Mouse (Mus musculus): Measurements from ENCODE around the gene Clip3.

Clip3 gene

GRCm38 (mm10) chr7:30295103-30295502 lies 3.6 kb downstream of the Clip3 start:
- DNase-seq (ENCODE audit: low spot score in 2 of 2): no peak

DNA sequence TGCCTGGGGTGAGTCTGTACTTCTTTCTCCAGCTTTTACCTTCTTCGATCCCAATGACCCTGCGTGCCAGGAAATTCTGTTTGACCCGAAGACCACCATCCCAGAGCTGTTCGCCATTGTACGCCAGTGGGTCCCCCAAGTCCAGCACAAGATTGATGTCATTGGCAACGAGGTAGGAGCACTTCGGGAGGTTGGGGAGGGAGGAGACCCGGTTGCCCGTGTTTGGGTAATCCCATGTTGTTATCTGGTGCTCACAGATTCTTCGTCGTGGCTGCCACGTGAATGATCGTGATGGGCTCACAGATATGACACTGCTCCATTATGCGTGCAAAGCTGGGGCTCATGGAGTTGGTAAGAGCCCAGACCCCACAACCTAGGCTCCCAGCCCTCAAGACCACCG lies 5.3 kb downstream of the Clip3 start:
- DNase-seq (ENCODE audit: low spot score in 2 of 2): no peak

DNA sequence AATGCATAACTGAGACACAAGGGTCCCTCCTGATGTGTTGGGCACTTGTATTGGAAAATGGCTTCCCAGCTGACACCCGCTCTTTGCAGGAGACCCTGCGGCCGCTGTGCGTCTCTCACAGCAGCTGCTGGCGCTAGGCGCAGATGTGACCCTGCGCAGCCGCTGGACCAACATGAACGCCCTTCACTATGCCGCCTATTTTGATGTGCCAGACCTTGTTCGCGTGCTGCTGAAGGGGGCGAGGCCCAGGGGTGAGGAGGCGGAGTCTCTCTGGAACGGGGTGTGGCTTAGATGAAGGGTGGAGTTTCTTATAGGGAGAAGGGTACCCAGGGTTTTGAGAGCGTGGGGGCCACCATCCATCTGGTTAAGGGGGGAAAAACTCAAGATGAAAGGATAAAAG lies 5.7 kb downstream of the Clip3 start:
- no peak for DNase-seq (ENCODE audit: low spot score in 2 of 2)

GRCm38 (mm10) chr7:30300914-30301313 lies 9.4 kb downstream of the Clip3 start:
- no peak for DNase-seq (ENCODE audit: low spot score in 2 of 2)

GRCm38 (mm10) chr7:30306083-30306779 lies 14.7 kb downstream of the Clip3 start:
- DNase-seq (ENCODE audit: low spot score in 2 of 2): no peak

DNA sequence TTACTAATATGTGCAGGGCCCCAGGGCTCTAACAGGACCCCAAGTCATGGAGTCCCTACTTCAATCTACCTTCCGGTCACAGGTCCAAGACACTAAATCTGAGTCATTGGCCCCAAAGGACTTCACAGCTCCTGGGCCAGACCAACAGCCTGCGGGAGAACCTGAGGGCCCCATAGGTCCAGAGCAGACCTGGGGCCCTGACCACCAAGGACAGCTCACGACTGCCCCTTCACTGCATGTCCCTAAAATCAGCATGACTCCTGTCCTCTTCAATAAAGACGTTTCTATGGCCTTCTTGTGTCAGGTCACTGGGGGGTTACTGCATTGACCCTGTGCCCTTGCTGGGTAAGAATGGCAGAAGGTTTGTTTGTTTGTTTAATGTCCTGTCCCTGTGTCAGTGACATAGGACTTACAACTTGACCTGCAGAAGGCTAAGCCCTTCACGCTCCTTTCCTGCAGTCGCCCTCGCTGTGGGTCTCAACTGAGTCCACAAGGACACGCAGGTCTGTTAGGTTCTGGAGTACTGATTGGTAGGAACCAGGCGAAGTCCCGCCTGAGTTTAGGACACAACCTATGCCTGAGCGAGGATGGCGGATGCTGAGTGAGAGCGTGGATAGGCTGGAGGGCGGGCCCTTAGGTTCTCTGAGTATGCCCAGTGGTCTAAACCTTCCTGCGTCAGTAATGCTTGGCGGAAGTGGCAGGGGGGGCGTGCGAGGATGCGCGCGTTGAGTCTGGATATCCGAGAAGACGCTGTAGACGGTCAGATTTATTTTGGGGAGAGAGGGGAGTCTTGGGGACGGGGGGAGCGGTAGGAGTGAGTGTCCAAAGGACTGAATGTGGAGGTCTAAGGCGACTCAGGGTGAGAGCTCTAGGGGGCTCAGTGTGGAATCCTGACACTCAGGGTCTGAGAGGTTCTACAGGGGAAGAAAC lies 16.8 kb downstream of the Clip3 start, which contains the start of gene Alkbh6:
Alkbh6 (plus strand) TSS at position 642 of the 930 bp plus-strand sequence.
- peak; percentile 94 to 95 for DNase-seq (ENCODE audit: low spot score in 2 of 2)

DNA sequence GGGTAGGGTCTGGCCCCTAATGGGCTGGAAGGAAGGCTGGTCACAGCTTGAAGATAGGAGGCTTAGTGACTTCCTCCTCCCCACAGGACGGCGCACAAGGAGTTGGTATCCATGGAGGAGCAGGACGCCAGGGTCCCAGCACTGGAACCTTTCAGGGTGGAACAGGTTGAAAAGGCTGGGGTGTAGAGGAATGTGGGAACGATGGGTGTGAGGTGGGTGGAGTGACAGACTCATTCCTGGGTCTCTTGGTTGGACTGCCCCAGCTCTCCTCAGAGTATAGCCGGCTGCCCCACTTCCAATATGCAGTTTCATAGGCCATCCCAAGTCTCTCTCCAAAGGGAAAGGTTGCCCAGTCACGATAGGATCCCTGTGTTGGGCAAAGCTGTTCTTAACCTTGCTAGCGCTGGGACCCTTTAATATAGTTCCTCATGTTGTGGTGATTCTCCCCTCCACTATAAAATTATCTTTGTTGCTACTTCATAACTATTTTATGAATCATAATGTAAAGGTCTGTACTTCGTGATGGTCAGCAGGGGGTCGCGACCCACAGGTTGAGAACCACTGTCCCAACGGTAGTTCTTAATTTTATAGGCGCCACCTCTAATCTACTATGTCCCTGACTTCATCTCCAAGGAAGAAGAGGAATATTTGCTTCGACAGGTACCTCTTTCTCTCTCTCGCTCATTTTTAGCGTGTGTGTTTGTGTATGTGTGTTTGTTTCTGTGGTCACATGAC lies 18.0 kb downstream of the Clip3 start:
- DNase-seq (ENCODE audit: low spot score in 2 of 2): no peak

DNA sequence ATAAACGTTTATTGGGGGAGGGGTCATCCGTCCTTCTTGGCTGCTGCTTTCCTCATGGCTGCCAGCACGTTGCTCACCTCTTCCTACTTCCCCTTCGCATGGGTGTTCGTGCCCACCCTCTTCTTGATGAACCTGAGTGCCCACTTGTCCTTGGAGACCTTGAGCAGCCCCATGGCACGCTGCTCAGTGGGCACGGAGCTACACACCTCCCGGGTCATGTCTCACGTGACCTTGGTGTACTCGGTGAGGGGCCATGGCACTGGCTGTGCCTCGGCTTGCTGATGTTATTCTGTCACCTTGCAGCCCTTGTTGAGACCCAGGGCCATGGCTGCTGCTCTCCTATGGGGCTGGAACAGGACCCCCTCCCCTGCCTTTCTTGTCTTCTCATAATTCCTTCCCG lies 18.6 kb downstream of the Clip3 start:
- no peak for DNase-seq (ENCODE audit: low spot score in 2 of 2)

DNA sequence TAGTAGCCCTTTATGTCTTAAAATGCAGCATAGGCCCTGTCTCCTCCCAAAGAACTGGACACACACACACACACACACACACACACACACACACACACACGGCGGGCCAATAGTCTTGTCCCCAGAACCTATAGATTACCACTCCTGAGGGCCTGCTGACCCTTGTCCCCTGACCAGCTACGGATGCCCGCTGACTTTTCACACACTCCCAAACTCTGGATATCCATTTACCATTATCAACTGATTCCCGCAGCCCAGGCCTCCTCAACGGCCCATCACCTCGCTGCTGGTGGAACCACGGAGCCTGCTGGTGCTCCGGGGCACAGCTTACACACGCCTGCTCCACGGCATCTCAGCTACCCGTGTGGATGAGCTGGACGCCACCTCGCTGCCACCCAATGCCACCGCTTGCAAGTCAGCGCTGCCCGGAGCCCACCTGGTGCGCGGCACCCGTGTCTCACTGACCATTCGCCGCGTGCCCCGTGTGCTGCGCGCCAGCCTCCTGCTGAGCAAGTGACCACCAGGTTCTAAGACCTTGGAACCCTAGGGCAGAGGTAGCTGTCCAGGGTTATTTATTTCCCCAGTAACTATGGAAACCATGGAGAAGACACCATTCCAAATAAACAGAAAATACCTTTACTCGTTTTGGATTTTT lies 22.3 kb downstream of the Clip3 start:
- DNase-seq (ENCODE audit: low spot score in 2 of 2): no peak

- no peak for DNase-seq (ENCODE audit: low spot score in 2 of 2)
Observed at GRCm38 (mm10) chr7:30314721-30315155, 23.2 kb downstream of the Clip3 start, which contains the start of gene Syne4. Syne4 (plus strand) TSS chr7:30314807.

- DNase-seq (ENCODE audit: low spot score in 2 of 2): no peak
Observed at GRCm38 (mm10) chr7:30315559-30316529, 24.3 kb downstream of the Clip3 start.

DNA sequence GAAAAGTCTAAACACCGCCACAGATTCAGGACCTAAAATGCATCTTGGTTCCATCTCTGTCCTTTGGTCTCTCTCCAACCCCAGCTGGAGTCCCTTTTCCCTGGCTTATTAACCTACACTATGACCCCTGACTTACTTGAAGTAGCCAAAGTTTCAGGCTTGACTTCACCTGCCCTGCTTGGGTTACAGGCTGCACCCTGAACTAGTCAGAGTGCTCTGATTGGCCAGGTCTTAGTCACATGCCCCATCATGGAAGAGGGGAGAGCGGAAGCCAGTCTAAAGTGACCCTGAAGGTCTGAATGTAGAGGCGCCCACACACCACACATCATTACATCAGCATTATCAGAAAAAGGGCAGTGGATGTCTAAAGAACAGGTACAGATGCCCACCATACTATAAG lies 26.6 kb downstream of the Clip3 start:
- DNase-seq (ENCODE audit: low spot score in 2 of 2): no peak

DNA sequence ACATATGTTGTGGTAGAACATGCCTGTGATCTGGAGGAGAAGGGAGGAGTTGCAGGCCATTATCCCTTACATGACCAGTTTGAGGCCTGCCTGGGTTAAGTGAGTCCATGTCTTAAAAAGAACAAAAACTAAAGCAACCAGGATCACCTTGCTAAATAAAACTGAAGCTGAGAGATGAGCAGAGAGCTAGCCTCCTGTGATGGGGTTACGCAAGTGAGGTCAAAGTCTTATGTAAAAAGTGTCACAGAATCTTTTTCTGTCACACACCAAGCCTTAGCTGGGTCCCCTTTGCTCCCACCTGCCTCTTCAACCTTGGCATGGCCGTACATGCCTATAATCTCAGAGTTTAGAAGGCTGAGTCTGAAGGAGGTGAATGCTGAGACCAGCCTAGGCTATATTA lies 29.4 kb downstream of the Clip3 start:
- no peak for DNase-seq (ENCODE audit: low spot score in 2 of 2)

DNA sequence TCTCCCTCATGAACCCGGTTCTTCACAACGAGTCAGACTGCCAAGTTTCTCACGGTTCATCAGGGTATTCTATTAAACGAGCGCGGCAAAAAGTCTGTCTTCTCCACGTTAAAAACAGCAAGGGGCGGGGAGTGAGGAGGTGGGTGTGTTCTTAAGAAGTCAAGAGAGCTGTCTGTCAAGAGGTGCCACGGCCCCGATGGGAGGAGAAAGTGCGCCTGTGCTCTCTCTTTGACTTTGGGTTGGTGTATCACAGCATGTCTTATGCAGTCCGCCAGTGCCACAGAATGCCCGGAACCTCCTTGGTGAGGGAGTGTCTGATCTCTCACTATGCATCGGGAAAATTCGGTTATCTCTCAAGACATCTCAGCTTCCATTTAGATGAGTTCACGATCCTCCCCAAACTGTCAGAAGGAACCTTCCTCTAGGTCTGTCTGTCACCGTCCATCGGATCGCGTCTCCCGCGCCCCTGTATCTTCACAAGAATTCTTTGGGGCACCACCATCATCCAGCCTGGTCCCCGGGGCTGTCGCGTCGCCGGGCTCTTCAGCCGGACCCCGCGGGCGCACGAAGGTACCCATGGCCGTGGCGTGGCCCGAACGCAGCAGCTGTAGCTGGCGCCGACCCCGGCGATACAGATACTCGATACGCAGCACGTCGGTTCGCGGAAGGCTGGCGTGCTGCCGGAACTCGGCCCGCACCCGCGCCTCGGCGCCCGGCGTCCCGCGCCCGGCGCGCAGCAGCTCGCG lies 30.2 kb downstream of the Clip3 start, which contains the start of gene E130208F15Rik:
E130208F15Rik (plus strand) TSS at position 202 of the 746 bp plus-strand sequence.
- DNase-seq (ENCODE audit: low spot score in 2 of 2): peak; percentile 58 to 63

- DNase-seq (ENCODE audit: low spot score in 2 of 2): peak; percentile 93 to 96
Observed at GRCm38 (mm10) chr7:30322285-30322667, 30.7 kb downstream of the Clip3 start.

GRCm38 (mm10) chr7:30322865-30323264 lies 31.3 kb downstream of the Clip3 start:
- DNase-seq (ENCODE audit: low spot score in 2 of 2): no peak

DNA sequence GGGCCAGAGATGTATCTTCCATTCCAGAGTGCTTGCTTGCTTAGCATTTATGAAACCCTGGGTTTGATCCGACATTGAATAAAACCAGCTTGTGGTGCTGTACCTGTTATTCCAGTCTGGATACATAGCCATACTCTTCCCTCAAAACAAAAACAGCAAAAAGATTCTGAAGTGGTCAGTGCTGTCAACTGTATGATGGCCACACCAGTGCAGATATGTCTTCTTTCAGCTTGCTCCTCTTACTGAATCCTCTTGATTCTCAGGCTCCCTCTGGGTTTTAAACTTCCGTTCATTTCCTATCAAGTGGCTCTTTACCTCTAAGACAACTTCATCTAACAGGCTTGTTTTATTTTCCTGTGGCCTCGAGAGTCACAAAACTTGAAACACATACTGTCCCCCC lies 32.3 kb downstream of the Clip3 start, which contains the start of gene Sdhaf1:
Sdhaf1 (minus strand) TSS at position 101 of the 400 bp plus-strand sequence.
- DNase-seq (ENCODE audit: low spot score in 2 of 2): no peak

- no peak for DNase-seq (ENCODE audit: low spot score in 2 of 2)
Observed at GRCm38 (mm10) chr7:30324300-30324944, 32.9 kb downstream of the Clip3 start.

DNA sequence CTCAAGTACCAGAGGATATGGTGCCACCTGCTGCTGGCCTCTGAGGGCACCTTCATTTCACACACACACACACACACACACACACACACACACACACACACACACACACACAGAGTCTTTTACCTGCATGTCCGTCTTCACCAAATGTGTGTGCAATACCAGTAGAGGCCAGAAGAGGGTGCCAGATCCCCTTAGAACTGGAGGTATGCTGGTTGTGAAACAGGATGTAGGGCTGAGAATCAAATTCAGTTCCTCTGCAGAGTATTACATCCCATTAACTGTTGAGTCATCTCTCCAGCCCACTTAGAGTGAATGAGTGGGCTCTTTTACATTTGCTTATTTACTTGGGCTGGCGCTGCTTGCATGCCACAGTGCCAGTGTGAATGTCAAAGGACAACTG lies 33.8 kb downstream of the Clip3 start:
- DNase-seq (ENCODE audit: low spot score in 2 of 2): no peak
